Mouse (Mus musculus): ENCODE data around the gene Iscu. TPM values are rescaled to one million over a fixed set of nuclear protein-coding genes. Genes with fewer than 3 reads are reported as not detected.

The Iscu gene
- polyA plus RNA-seq, 1 experiment: 56.2 TPM

GRCm38 (mm10) chr5:113751521-113752157 is 20.9 kb upstream of the Iscu start:
- no peaks in the 10 kb centered on the region for H3K27me3 ChIP-seq (replicated peaks)
- H3K36me3 ChIP-seq (replicated peaks; ENCODE audit: low read length): peaks cover 99% of the 10 kb centered on the region
- H3K4me3 ChIP-seq (replicated peaks): no peak overlapping the region
- H3K4me1 ChIP-seq: 0 out of 2 replicates have a peak, but pooled peaks cover 3% of the 10 kb centered on the region
- H3K9me3 ChIP-seq: no peaks in the 10 kb centered on the region
- no peak for TF ChIP-seq GATA1 (IDR thresholded peaks at IDR 0.05; ENCODE audit: borderline replicate concordance, low read length)

- H3K27me3 ChIP-seq (replicated peaks): no peaks in the 10 kb centered on the region
- TF ChIP-seq GATA1 (IDR thresholded peaks at IDR 0.05; ENCODE audit: borderline replicate concordance, low read length): no peak
- no peak for TF ChIP-seq FLI1 (IDR thresholded peaks at IDR 0.05; ENCODE audit: low read length)
Observed at GRCm38 (mm10) chr5:113755347-113756030, 17.1 kb upstream of the Iscu start.

GRCm38 (mm10) chr5:113761585-113761984 is 11.0 kb upstream of the Iscu start:
- Histone ChIP-seq H3K36me3 (replicated peaks; ENCODE audit: low read length) (peaks cover 98% of the 10 kb centered on the region), H3K4me3 (replicated peaks) (no peak overlapping the region), H3K9me3 (no peaks in the 10 kb centered on the region), H3K4me1 (peaks cover 14% of the 10 kb centered on the region), H3K27me3 (replicated peaks) (no peaks in the 10 kb centered on the region)
- TF ChIP-seq GATA1 (IDR thresholded peaks at IDR 0.05; ENCODE audit: borderline replicate concordance, low read length): no peak
- no peak for TF ChIP-seq FLI1 (IDR thresholded peaks at IDR 0.05; ENCODE audit: low read length)

More at GRCm38 (mm10) chr5:113755347-113756030, 17.1 kb upstream of the Iscu start:
- Histone ChIP-seq H3K4me1 (0 out of 2 replicates have a peak, but pooled peaks cover 3% of the 10 kb centered on the region), H3K4me3 (replicated peaks) (no peak overlapping the region), H3K9me3 (no peaks in the 10 kb centered on the region), H3K36me3 (replicated peaks; ENCODE audit: low read length) (peaks cover 100% of the 10 kb centered on the region)

- TF ChIP-seq FLI1 (IDR thresholded peaks at IDR 0.05; ENCODE audit: low read length): no peak
- no peak for TF ChIP-seq GATA1 (IDR thresholded peaks at IDR 0.05; ENCODE audit: borderline replicate concordance, low read length)
- Histone ChIP-seq H3K27me3 (replicated peaks) (no peaks in the 10 kb centered on the region), H3K4me3 (replicated peaks) (no peak overlapping the region), H3K9me3 (no peaks in the 10 kb centered on the region), H3K4me1 (peaks cover 38% of the 10 kb centered on the region), H3K36me3 (replicated peaks; ENCODE audit: low read length) (peaks cover 94% of the 10 kb centered on the region)
Observed at GRCm38 (mm10) chr5:113764426-113764825, 8.1 kb upstream of the Iscu start.

GRCm38 (mm10) chr5:113765641-113766526 is 6.7 kb upstream of the Iscu start:
- Histone ChIP-seq H3K27me3 (replicated peaks) (no peaks in the 10 kb centered on the region), H3K4me3 (replicated peaks) (peak overlapping the region; percentile 38), H3K4me1 (peaks cover 52% of the 10 kb centered on the region), H3K36me3 (replicated peaks; ENCODE audit: low read length) (peaks cover 80% of the 10 kb centered on the region), H3K9me3 (no peaks in the 10 kb centered on the region)
- TF ChIP-seq FLI1 (IDR thresholded peaks at IDR 0.05; ENCODE audit: low read length) (no peak), GATA1 (IDR thresholded peaks at IDR 0.05; ENCODE audit: borderline replicate concordance, low read length) (no peak)

- H3K27me3 ChIP-seq (replicated peaks): no peaks in the 10 kb centered on the region
- no peak overlapping the region for H3K4me3 ChIP-seq (replicated peaks)
- H3K4me1 ChIP-seq: peaks cover 66% of the 10 kb centered on the region
- TF ChIP-seq GATA1 (IDR thresholded peaks at IDR 0.05; ENCODE audit: borderline replicate concordance, low read length) (no peak), FLI1 (IDR thresholded peaks at IDR 0.05; ENCODE audit: low read length) (no peak)
- no peaks in the 10 kb centered on the region for H3K9me3 ChIP-seq
- peaks cover 51% of the 10 kb centered on the region for H3K36me3 ChIP-seq (replicated peaks; ENCODE audit: low read length)
Observed at GRCm38 (mm10) chr5:113768806-113769205, 3.7 kb upstream of the Iscu start.

GRCm38 (mm10) chr5:113771213-113772162 is 1.1 kb upstream of the Iscu start:
- peaks cover 50% of the 10 kb centered on the region for H3K36me3 ChIP-seq (replicated peaks; ENCODE audit: low read length)

GRCm38 (mm10) chr5:113772905-113773519 is 464 bp downstream of the Iscu start:
- H3K9me3 ChIP-seq: no peaks in the 10 kb centered on the region
- H3K36me3 ChIP-seq (replicated peaks; ENCODE audit: low read length): peaks cover 50% of the 10 kb centered on the region
- H3K27me3 ChIP-seq (replicated peaks): no peaks in the 10 kb centered on the region
- peak overlapping the region; percentile 99 for H3K4me3 ChIP-seq (replicated peaks)
- peaks cover 54% of the 10 kb centered on the region for H3K4me1 ChIP-seq
- TF ChIP-seq FLI1 (IDR thresholded peaks at IDR 0.05; ENCODE audit: low read length) (no peak), GATA1 (IDR thresholded peaks at IDR 0.05; ENCODE audit: borderline replicate concordance, low read length) (no peak)

More at GRCm38 (mm10) chr5:113771213-113772162, 1.1 kb upstream of the Iscu start:
- H3K27me3 ChIP-seq (replicated peaks): no peaks in the 10 kb centered on the region
- peaks cover 65% of the 10 kb centered on the region for H3K4me1 ChIP-seq
- H3K4me3 ChIP-seq (replicated peaks): peak overlapping the region; percentile 99
- H3K9me3 ChIP-seq: no peaks in the 10 kb centered on the region
- peak; percentile 85 for TF ChIP-seq FLI1 (IDR thresholded peaks at IDR 0.05; ENCODE audit: low read length)
- TF ChIP-seq GATA1 (IDR thresholded peaks at IDR 0.05; ENCODE audit: borderline replicate concordance, low read length): no peak

Data from megakaryocyte, embryonic 14.5 days (primary cell).